Mouse (Mus musculus) MEL (cell line): ENCODE measurements around the gene Cd83.

ENCODE experiments used
- MAX ChIP-seq: IDR thresholded peaks from 2 replicates; pipeline ENCODE4 v1.6.1; 2011; ENCODE audit warnings: low read length, improper control_type of control experiment
- POLR2A ChIP-seq, 2 experiments: IDR thresholded peaks; 2 replicates each; pipeline ENCODE4 v1.6.1; 2011 to 2012; ENCODE audit warnings: low read length in 2 of 2, mild to moderate bottlenecking in 2 of 2, control low read depth in 1 of 2, improper control_type of control experiment in 1 of 2, low read depth in 1 of 2, moderate library complexity in 1 of 2; ENCODE audit not compliant: control insufficient read depth in 1 of 2, insufficient read depth in 1 of 2, poor library complexity in 1 of 2
- POLR2AphosphoS2 ChIP-seq: IDR thresholded peaks from 2 replicates; pipeline ENCODE4 v1.6.1; 2011; ENCODE audit warnings: low read length, improper control_type of control experiment
- POLR2AphosphoS5 ChIP-seq: IDR thresholded peaks from 2 replicates; pipeline ENCODE4 v1.6.1; 2012; ENCODE audit warnings: low read depth, borderline replicate concordance, mild to moderate bottlenecking, inconsistent platforms, low read length, moderate library complexity, mixed read lengths
- ZMIZ1 ChIP-seq: IDR thresholded peaks from 2 replicates; pipeline ENCODE4 v1.6.1; 2012; ENCODE audit warnings: low read depth, mild to moderate bottlenecking, inconsistent platforms, low read length, improper control_type of control experiment, moderate library complexity

DNA sequence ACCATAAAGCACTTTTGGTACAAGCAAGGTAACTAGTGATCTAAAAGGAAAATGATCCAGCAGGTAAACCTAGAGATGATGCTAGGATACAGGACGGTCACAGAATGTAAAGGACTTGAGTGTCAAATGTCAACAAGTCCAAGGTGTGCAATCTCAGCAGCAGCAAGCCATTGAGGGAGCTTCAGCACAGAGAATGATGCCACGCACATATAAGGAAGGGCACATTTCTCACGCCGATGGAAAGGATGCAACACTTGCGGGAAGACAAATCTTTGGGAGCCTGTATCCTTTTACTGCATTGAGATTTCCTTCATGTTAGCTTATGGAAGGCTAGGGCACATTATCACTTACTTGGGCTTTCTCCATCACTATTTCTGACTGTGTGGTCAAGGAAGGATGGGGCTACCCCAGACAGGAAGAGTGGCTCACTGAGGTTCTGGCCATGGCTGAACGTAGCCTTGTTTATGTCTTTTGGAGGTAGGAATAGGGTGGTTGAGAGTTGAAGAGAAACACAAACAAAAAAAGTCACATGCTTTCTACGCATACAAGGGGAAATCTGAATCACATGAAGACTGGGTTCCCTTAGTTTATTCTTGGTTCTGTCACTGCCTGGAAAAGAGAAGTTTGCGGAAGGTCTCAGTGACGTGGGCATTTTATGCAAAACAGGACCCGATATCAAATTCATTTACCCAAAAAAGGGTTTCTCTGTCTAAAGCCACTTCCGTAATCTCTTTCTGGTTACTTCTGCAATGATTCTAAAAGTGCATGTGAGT lies 5.8 kb downstream of the Cd83 start:
- TF ChIP-seq POLR2AphosphoS5 (no peak), MAX (no peak), POLR2A (IDR thresholded peaks at IDR 0.05; ENCODE audit: control insufficient read depth in 1 of 2, insufficient read depth in 1 of 2, low read depth in 1 of 2, low read length in 2 of 2, poor library complexity in 1 of 2) (no peak), POLR2AphosphoS2 (no peak), ZMIZ1 (no peak)
